Mouse (Mus musculus) lung, embryonic 16.5 days (tissue): Measurements from ENCODE around the gene Limch1. TPM values are rescaled to one million over a fixed set of nuclear protein-coding genes. Genes with fewer than 3 reads are reported as not detected.
A peak's percentile ranks its signal among the peaks of the same experiment; 100 is the strongest.

Experiments used
- ATAC-seq: fragments of 200-750 bp; cut with Nextera tagmentation; 2 replicates; pipeline ENCODE4 v1.8.0; 2017; ENCODE audit warnings: low read depth, mild to moderate bottlenecking, moderate library complexity
- H3K27ac ChIP-seq: fragments of 300-500 bp; sonication (generic); 2 replicates; pipeline ENCODE4 v1.5.1; 2014; ENCODE audit warnings: mild to moderate bottlenecking, control low read depth, low read length
- H3K27me3 ChIP-seq: fragments of 300-500 bp; sonication (generic); 2 replicates; pipeline ENCODE4 v1.6.1; 2014; ENCODE audit warnings: low read depth, low read length, mixed read lengths; ENCODE audit not compliant: control insufficient read depth, insufficient read depth
- H3K36me3 ChIP-seq: fragments of 300-500 bp; sonication (generic); 2 replicates; pipeline ENCODE4 v1.6.1; 2014; ENCODE audit warnings: low read length; ENCODE audit not compliant: control insufficient read depth, insufficient read depth
- H3K4me1 ChIP-seq: fragments of 300-500 bp; sonication (generic); replicated peaks from 2 replicates; pipeline ENCODE4 v1.6.1; 2014; ENCODE audit warnings: low read length, mixed read lengths; ENCODE audit not compliant: control insufficient read depth, insufficient read depth
- H3K4me2 ChIP-seq: fragments of 300-500 bp; sonication (generic); 2 replicates; pipeline ENCODE4 v1.6.1; 2014; ENCODE audit warnings: low read depth, low read length, control low read depth
- H3K4me3 ChIP-seq: fragments of 300-500 bp; sonication (generic); 2 replicates; pipeline ENCODE4 v1.5.1; 2014; ENCODE audit warnings: mild to moderate bottlenecking, low read length, control low read depth
- H3K9ac ChIP-seq: fragments of 300-500 bp; sonication (generic); 2 replicates; pipeline ENCODE4 v1.6.1; 2014; ENCODE audit warnings: low read length, control low read depth
- H3K9me3 ChIP-seq: fragments of 300-500 bp; sonication (generic); 2 replicates; pipeline ENCODE4 v1.6.1; 2016; ENCODE audit warnings: low read length; ENCODE audit not compliant: control insufficient read depth
- WGBS: fragments of 180-500 bp; shearing (Covaris S2); extraction: QIAGEN DNeasy Blood & Tissue Kit; methylation state at CpG from one replicate; pipeline ENCODE4 v1.1.7; 2014; 5-methylcytosine and 5-hydroxymethylcytosine counted together
- microRNA-seq: library from miRNA; unstranded; fragments of <30 nt; microRNA quantifications from one replicate; pipeline ENCODE4, GENCODE M21; 2016
- polyA plus RNA-seq: library from polyadenylated mRNA; unstranded; fragments of >200 nt; fragmentation: Nextera tagmentation; extraction: Ambion mirVana; gene quantifications from 2 replicates; pipeline ENCODE4 v1.2.1, GENCODE M21; 2015

The Limch1 gene
- polyA plus RNA-seq, 1 experiment from 2014 or later, result 97.4 TPM

GRCm38 (mm10) chr5:67101793-67102600 is 356.4 kb downstream of the Limch1 start:
- Histone ChIP-seq H3K4me1 (no peaks in the 10 kb centered on the region), H3K9me3 (no peaks in the 10 kb centered on the region), H3K4me3 (no peak overlapping the region), H3K27ac (no peak overlapping the region), H3K27me3 (peaks cover 77% of the 10 kb centered on the region), H3K9ac (no peak overlapping the region), H3K36me3 (no peaks in the 10 kb centered on the region), H3K4me2 (no peak overlapping the region)
- WGBS, result 4% methylated on average over 28 of the region's 28 CpGs
- ATAC-seq, result peak; percentile 41; the same call in 1 of the 2 replicates

DNA sequence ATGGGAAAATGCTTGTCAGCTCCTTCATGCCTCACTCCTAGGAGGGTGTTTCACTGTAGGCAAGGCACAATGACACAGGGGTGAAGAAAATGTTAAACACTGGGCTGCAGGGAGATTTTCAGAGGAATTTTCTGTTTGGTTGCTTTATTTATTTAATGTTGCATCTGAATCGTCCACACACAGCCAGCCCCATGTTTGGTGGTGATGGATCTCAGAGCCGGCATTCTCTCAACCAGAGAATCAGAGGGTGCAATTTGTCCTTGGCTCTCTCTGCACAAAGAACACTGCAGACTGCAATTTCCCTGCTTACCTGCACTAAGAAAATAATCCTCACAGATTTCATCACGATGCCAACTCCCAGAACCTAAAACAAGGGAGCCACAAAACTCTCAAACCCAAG is 357.4 kb downstream of the Limch1 start:
- WGBS, result 4% methylated on average over 3 of the region's 3 CpGs
- no peaks in the 10 kb centered on the region for H3K36me3 ChIP-seq
- H3K27me3 ChIP-seq, result peaks cover 67% of the 10 kb centered on the region
- no peak overlapping the region for H3K4me2 ChIP-seq
- H3K27ac ChIP-seq, result no peak overlapping the region
- H3K9ac ChIP-seq, result no peak overlapping the region
- H3K4me1 ChIP-seq, result no peaks in the 10 kb centered on the region
- no peak for ATAC-seq
- H3K9me3 ChIP-seq, result no peaks in the 10 kb centered on the region
- H3K4me3 ChIP-seq, result no peak overlapping the region

DNA sequence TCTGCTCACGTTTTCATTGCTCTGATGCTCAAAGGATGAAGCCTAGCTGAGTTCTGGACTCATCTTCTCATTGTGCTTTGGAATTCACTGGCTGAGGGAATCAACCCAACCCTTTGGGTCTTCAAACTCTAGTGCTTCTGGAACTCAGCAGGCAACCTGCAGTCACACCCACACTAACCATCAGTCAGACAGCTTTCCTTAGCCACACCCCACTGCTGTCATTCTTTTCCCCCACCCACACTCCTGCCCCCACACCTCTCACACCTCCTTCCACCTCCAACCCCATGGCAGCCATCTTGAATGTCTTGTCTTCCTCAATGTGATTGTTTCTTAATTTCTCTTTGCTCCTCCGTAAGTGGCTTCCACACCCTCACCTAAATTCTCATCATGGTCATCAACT is 360.6 kb downstream of the Limch1 start:
- no peak overlapping the region for H3K4me3 ChIP-seq
- no peak overlapping the region for H3K9ac ChIP-seq
- H3K4me1 ChIP-seq, result no peaks in the 10 kb centered on the region
- no peaks in the 10 kb centered on the region for H3K9me3 ChIP-seq
- H3K4me2 ChIP-seq, result no peak overlapping the region
- WGBS, result 78% methylated on average over 2 of the region's 2 CpGs
- no peaks in the 10 kb centered on the region for H3K36me3 ChIP-seq
- H3K27me3 ChIP-seq, result peaks cover 40% of the 10 kb centered on the region
- no peak for ATAC-seq
- H3K27ac ChIP-seq, result no peak overlapping the region

Small RNA genes within 50 kb of the gene (microRNA-seq; reads per million reads assigned to microRNA genes)
- not detected for gene Gm23841

Other genes with a start within 250 kb of the Limch1 start
- 56.7 and 57.0 TPM in 2 replicates for gene Apbb2, start 127.0 kb upstream of the Limch1 start, polyA plus RNA-seq
- 59.2 and 62.0 TPM in 2 replicates for gene Uchl1, start 69.7 kb upstream of the Limch1 start, polyA plus RNA-seq